16 mouse cellular contexts compared by ENCODE assay signal in the genomic region with DNA sequence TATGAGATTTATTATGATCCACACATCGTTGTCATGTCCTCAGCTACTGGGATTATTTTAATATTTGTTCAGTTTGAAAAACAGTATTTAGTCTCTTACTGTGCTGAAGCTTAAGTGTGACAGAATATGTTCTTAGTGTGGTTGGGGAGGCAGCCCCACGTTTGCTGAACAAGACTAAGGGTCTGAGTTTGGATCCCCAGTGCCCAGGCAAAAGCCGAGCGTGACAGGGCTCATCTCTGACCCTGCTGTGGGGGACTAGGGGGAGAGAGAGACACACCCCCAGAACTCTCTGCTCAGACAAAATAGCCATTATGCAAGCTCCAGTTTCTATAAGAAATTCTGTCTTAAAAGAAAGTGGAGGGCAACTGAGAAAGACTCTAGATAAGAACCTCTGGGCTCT.
"Had no signal": no experiment of that assay in that cellular context is flagged by ENCODE, and none has a peak within 500 bp of the region (broad histone marks: within the 10 kb centered on the region; RNA-seq: fewer than 3 reads in every experiment).

No protein-coding gene starts in this region.

- H3K9me3 ChIP-seq: neural tube, embryonic 13.5 days; neural tube, embryonic 15.5 days; stomach, embryonic 15.5 days had no signal

- H3K27ac ChIP-seq: neural tube, embryonic 13.5 days; neural tube, embryonic 15.5 days; stomach, embryonic 15.5 days; stomach, postnatal 0 days had no signal

- H3K27me3 ChIP-seq: neural tube, embryonic 13.5 days; neural tube, embryonic 15.5 days; stomach, embryonic 15.5 days had no signal

- DNase-seq: retina, postnatal 1 day; right cerebral cortex, adult 18-20 months; right cerebral cortex, postnatal 14 days; right cerebral cortex, postnatal 25 days; right cerebral cortex, postnatal 4 days; spleen, adult 18-20 months; thymus, adult 18-20 months; thymus, adult 2 months; thymus, postnatal 14 days; thymus, postnatal 25 days; thymus, postnatal 36 days; thymus, postnatal 4 days had no signal

- H3K4me2 ChIP-seq: neural tube, embryonic 13.5 days; neural tube, embryonic 15.5 days; stomach, embryonic 15.5 days had no signal

- H3K4me1 ChIP-seq: neural tube, embryonic 15.5 days; stomach, embryonic 15.5 days had no signal

- H3K36me3 ChIP-seq: neural tube, embryonic 13.5 days; neural tube, embryonic 15.5 days; stomach, embryonic 15.5 days had no signal

- H3K9ac ChIP-seq: neural tube, embryonic 13.5 days; neural tube, embryonic 15.5 days; stomach, embryonic 15.5 days had no signal

- H3K4me3 ChIP-seq: neural tube, embryonic 13.5 days; neural tube, embryonic 15.5 days; stomach, embryonic 15.5 days had no signal
